Mouse (Mus musculus): ENCODE data around the gene Rad54l. TPM values are rescaled to one million over a fixed set of nuclear protein-coding genes. Genes with fewer than 3 reads are reported as not detected.
A peak's percentile ranks its signal among the peaks of the same experiment; 100 is the strongest.

Rad54l gene
- polyA plus RNA-seq, 1 experiment from 2014 or later: 45.4 TPM

DNA sequence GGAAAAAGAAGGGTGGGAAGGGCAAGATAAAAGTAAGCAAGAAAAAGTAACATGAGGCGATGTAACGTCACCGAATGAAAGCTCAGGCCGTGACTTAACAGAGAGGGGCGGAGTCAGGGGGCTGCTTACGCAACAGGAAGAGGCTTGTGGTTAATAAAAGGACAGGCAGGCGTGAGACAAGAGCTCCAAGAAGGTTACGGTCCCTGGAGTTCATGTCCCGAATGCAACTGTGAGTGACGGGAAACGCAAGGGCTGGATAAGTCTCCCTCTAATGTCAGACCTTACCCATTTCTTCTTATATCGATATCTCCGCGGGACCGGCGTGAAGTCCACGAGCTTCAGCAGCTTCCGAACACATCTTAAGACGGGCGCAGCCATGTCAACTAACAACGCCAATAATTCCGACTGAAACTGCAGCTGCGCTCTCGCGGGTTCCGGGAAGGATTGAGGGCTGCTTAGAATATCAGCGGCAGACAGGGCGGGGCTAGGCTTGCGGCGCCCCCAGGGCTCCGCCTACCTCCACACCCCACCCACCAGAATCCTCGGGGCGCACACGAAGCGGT is 70.0 kb downstream of the Rad54l start, which contains the start of gene Nsun4:
Gene Nsun4, minus strand, starts transcription at position 478 of the 563 bp plus-strand sequence.
- Histone ChIP-seq H3K4me1 (peaks cover 27% of the 10 kb centered on the region), H3K27me3 (replicated peaks) (no peaks in the 10 kb centered on the region), H3K27ac (peak within 1 kb of the TSS; percentile 95), H3K9ac (peak within 1 kb of the TSS; percentile 73), H3K9me3 (replicated peaks) (no peaks in the 10 kb centered on the region), H3K4me3 (peak within 1 kb of the TSS; percentile 69), H3K4me2 (peak within 1 kb of the TSS; percentile 95), H3K36me3 (peaks cover 3% of the 10 kb centered on the region; the same call in 1 of the 2 replicates)
- ATAC-seq: peak; percentile 96
- WGBS (ENCODE audit: insufficient replicate concordance): under 1% methylated on average over 35 of the region's 35 CpGs

DNA sequence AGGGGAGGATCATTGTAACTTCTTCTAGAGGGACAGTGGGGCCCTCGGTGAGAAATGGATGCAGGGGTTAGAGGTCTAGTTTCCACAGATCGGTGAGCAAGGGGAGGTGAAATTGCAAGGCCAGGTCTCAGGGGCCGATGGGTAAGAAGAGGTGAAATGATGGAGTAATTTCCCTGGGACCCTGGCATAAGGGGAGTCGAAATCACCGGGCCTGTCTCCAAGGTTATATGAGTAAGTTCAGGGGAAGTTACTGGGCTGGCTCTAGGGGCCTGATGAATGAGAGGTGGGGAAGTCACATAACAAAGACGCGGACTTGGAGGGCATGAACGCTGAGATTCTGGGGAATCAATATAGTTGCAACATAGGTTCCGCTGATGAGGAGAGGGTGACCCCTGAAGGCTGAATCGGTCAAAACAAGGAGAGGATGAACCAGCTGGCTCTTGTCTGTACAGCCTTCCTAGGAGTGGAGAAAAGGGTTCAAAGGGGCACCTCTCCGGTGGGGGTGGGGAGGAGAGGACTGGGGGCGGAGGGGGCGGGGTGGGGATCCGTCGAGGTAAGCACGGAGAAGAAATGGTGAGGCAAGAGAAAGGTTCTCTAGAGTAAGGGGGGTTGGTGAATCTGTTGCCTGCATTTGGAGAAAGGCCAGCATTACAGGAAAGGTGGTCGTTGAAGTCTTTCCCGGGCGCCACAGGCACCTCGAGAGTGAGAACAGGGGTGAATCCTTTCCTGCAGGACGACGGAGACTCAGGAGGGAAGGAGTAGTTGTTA is 70.8 kb downstream of the Rad54l start:
- Histone ChIP-seq H3K27me3 (replicated peaks) (no peaks in the 10 kb centered on the region), H3K4me3 (peak overlapping the region; percentile 69)

DNA sequence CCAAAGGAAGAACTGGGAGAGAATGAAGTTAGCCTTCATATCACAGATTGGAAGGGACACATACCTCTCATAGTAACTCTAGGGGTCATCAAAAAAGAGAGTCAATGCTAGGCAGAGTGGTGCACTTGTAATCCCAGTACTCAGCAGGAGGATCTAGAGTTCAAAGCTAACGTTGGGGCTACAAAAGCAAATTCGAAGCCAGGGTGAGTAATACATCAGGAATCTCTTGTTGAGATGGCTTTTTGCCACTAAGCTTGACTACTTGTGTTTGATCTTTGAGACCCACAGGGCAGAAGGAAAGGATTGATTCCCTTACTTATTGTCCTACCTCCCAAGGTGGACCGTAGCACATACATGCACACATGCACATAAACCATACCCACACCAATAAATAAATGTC is 74.3 kb downstream of the Rad54l start:
- Histone ChIP-seq H3K4me2 (no peak overlapping the region), H3K4me1 (peaks cover 30% of the 10 kb centered on the region), H3K27ac (no peak overlapping the region), H3K36me3 (peaks cover 17% of the 10 kb centered on the region), H3K9ac (no peak overlapping the region), H3K9me3 (replicated peaks) (no peaks in the 10 kb centered on the region), H3K4me3 (no peak overlapping the region), H3K27me3 (replicated peaks) (no peaks in the 10 kb centered on the region)
- ATAC-seq: no peak
- 72% methylated on average over 3 of the region's 3 CpGs for WGBS (ENCODE audit: insufficient replicate concordance)

More for the DNA sequence above, 70.8 kb downstream of the Rad54l start:
- ATAC-seq: peak; percentile 27
- Histone ChIP-seq H3K36me3 (peaks cover 11% of the 10 kb centered on the region), H3K27ac (peak overlapping the region; percentile 95), H3K4me2 (peak overlapping the region; percentile 95), H3K4me1 (peaks cover 30% of the 10 kb centered on the region), H3K9ac (peak overlapping the region; percentile 73), H3K9me3 (replicated peaks) (no peaks in the 10 kb centered on the region)
- 11% methylated on average over 21 of the region's 22 CpGs for WGBS (ENCODE audit: insufficient replicate concordance)

DNA sequence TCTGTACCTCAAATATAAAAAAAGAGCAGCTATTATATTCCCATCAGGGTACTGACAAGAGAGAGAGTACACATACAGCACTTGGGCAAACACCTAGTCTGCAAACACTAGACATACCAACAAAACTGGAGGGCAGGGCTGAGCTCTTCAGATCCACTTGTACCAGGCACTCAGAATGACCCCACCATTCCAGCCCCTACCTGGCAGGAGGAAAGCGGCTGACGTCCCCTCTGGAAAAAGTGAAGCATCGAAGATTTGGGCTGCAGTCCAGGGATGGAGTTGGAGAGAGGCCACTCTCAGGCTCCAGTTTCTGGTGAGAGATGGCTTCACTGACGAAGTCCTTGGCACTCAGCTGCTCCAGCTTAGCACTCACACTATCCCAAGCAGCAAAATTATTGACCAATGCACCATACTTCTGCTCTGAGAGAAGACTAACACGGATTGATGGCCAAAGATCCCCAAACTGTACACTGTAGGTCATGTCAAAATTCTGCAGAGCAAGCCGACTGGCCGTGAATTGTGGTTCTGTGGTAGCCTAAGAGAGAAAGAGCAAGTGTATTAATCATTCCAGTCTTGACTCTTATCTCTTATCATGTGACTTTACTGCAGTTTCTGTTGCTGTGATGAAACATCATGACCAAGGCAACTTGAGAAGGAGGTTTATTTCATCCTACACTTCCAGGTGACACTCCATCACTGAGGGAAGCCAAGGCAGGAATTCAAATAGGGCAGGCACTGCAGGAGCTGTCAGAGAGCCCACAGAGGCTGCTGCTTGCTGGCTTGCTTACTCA is 75.2 kb downstream of the Rad54l start:
- ATAC-seq: no peak
- 63% methylated on average over 7 of the region's 7 CpGs for WGBS (ENCODE audit: insufficient replicate concordance)
- Histone ChIP-seq H3K27ac (no peak overlapping the region), H3K4me3 (no peak overlapping the region), H3K4me1 (peaks cover 25% of the 10 kb centered on the region), H3K9me3 (replicated peaks) (no peaks in the 10 kb centered on the region), H3K9ac (no peak overlapping the region), H3K4me2 (no peak overlapping the region), H3K36me3 (peaks cover 22% of the 10 kb centered on the region), H3K27me3 (replicated peaks) (no peaks in the 10 kb centered on the region)

DNA sequence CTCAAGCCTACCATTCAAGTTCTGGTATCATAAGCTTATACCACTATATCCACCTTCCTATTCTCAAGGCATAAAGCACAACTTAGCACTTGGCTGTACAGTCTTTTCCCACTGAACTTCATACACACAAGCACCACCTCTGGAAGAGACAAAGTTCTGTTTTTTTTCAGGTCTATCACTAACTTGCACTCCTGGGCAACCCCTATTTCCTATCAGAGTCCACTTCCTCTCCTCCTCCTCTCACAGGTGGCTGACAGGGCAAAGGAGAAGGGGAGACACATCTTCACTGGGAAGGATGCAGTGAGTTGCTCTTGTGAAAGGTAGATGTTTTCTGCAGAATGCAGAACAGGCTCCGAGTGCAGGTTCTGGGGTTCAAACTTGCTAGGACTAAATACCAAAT is 75.8 kb downstream of the Rad54l start:
- Histone ChIP-seq H3K27ac (no peak overlapping the region), H3K4me2 (no peak overlapping the region), H3K4me3 (no peak overlapping the region), H3K36me3 (peaks cover 27% of the 10 kb centered on the region), H3K27me3 (replicated peaks) (no peaks in the 10 kb centered on the region), H3K4me1 (peaks cover 20% of the 10 kb centered on the region), H3K9ac (no peak overlapping the region), H3K9me3 (replicated peaks) (no peaks in the 10 kb centered on the region)
- no peak for ATAC-seq
- WGBS (ENCODE audit: insufficient replicate concordance): 74% methylated on average over 1 of the region's 1 CpGs

DNA sequence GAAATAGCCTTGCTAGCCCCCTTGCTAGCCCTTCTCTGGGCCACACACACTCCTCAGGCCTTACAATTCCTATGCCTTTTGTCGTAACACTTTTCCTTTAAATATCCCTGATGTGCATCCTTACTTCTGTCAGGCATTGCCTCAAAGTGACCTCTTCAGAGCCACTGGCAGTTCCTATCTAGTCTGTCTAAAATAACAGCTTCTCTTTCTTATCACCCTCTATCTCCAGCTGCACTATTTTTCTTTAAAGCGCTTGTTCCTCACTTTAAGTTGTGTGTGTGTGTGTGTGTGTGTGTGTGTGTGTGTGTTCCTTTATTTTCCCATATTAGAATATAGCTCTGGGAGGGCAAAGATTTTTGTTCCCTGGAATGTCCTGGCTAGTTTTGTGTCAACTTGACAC is 76.9 kb downstream of the Rad54l start:
- ATAC-seq: no peak
- H3K9me3 ChIP-seq (replicated peaks): no peaks in the 10 kb centered on the region
- H3K27ac ChIP-seq: no peak overlapping the region
- WGBS (ENCODE audit: insufficient replicate concordance): 78% methylated on average over 2 of the region's 2 CpGs
- H3K4me2 ChIP-seq: no peak overlapping the region
- no peak overlapping the region for H3K9ac ChIP-seq
- no peaks in the 10 kb centered on the region for H3K27me3 ChIP-seq (replicated peaks)
- no peak overlapping the region for H3K4me3 ChIP-seq
- peaks cover 36% of the 10 kb centered on the region for H3K36me3 ChIP-seq
- H3K4me1 ChIP-seq: 0 out of 2 replicates have a peak, but pooled peaks cover 10% of the 10 kb centered on the region

Other genes with a start within 250 kb of the Rad54l start
- gene Kncn, start 239.3 kb downstream of the Rad54l start, polyA plus RNA-seq (2016; fragmentation: Nextera tagmentation; extraction: Ambion mirVana): not detected in 2 replicates
- gene 6430628N08Rik, start 233.0 kb downstream of the Rad54l start, polyA plus RNA-seq (2016; fragmentation: Nextera tagmentation; extraction: Ambion mirVana): not detected in 2 replicates
- gene Dmbx1, start 183.8 kb downstream of the Rad54l start, polyA plus RNA-seq (2016; fragmentation: Nextera tagmentation; extraction: Ambion mirVana): not detected in 2 replicates
- gene Faah, start 105.8 kb downstream of the Rad54l start, polyA plus RNA-seq (2016; fragmentation: Nextera tagmentation; extraction: Ambion mirVana): 3.9 and 4.2 TPM in 2 replicates
- gene Nsun4, start 69.8 kb downstream of the Rad54l start, polyA plus RNA-seq (2016; fragmentation: Nextera tagmentation; extraction: Ambion mirVana): 10.7 and 11.4 TPM in 2 replicates
- 326 and 344 TPM in 2 replicates for gene Uqcrh, start 48.6 kb downstream of the Rad54l start, polyA plus RNA-seq (2016; fragmentation: Nextera tagmentation; extraction: Ambion mirVana)
- gene Lrrc41, start 48.4 kb downstream of the Rad54l start, polyA plus RNA-seq (2016; fragmentation: Nextera tagmentation; extraction: Ambion mirVana): 42.2 and 43.7 TPM in 2 replicates
- gene Pomgnt1, start 150 bp upstream of the Rad54l start, polyA plus RNA-seq (2016; fragmentation: Nextera tagmentation; extraction: Ambion mirVana): 23.8 and 24.2 TPM in 2 replicates
- gene Lurap1, start 27.6 kb upstream of the Rad54l start, polyA plus RNA-seq (2016; fragmentation: Nextera tagmentation; extraction: Ambion mirVana): 0.44 and 0.53 TPM in 2 replicates
- not detected in 2 replicates for gene Tspan1, start 43.9 kb upstream of the Rad54l start, polyA plus RNA-seq (2016; fragmentation: Nextera tagmentation; extraction: Ambion mirVana)
- not detected in 2 replicates for gene 1700042G07Rik, start 49.7 kb upstream of the Rad54l start, polyA plus RNA-seq (2016; fragmentation: Nextera tagmentation; extraction: Ambion mirVana)
- gene Gm49337, start 49.7 kb upstream of the Rad54l start, polyA plus RNA-seq (2016; fragmentation: Nextera tagmentation; extraction: Ambion mirVana): not detected in 2 replicates
- 2.2 and 2.7 TPM in 2 replicates for gene Pik3r3, start 97.9 kb upstream of the Rad54l start, polyA plus RNA-seq (2016; fragmentation: Nextera tagmentation; extraction: Ambion mirVana)

All from liver, embryonic 12.5 days (tissue).